In genomic region chr6:100674974-100675373, GRCm38 (mm10) we compare ENCODE assay signal across 10 mouse cellular contexts. TPM values are rescaled to one million over a fixed set of nuclear protein-coding genes. Genes with fewer than 3 reads are reported as not detected.
DNase-seq lines count a peak whose midpoint lies in the region; ATAC-seq and TF ChIP-seq lines count a peak whose summit lies in the region.
"Had no signal": no experiment of that assay in that cellular context is flagged by ENCODE, and none has a peak within 500 bp of the region (broad histone marks: within the 10 kb centered on the region; RNA-seq: fewer than 3 reads in every experiment).

No protein-coding gene starts in this region.

- DNase-seq in intestine, embryonic 14.5 days (ENCODE audit: low spot score): peak; percentile 57
- peak; percentile 68 for DNase-seq in 416B (ENCODE audit: low read depth)
- DNase-seq in embryonic facial prominence, embryonic 14.5 days (ENCODE audit: low spot score): peak; percentile 52
- DNase-seq in right cerebral cortex, postnatal 4 days: no peak
- no peak for DNase-seq in testis, postnatal 14 days (ENCODE audit: low spot score)
- DNase-seq: cerebellum, adult 11 months had no signal

- no peak overlapping the region for H3K27ac ChIP-seq in intestine, embryonic 14.5 days (ENCODE audit: low read depth)
- H3K27ac ChIP-seq in intestine, embryonic 15.5 days: no peak overlapping the region
- H3K27ac ChIP-seq in embryonic facial prominence, embryonic 14.5 days (replicated peaks; ENCODE audit: low read depth, low read length): no peak overlapping the region
- H3K27ac ChIP-seq: midbrain, embryonic 13.5 days had no signal

- no peak overlapping the region for H3K4me2 ChIP-seq in intestine, embryonic 14.5 days (ENCODE audit: low read length)
- H3K4me2 ChIP-seq in intestine, embryonic 15.5 days (replicated peaks): no peak overlapping the region
- no peak overlapping the region for H3K4me2 ChIP-seq in embryonic facial prominence, embryonic 14.5 days (ENCODE audit: low read depth, low read length)
- H3K4me2 ChIP-seq: midbrain, embryonic 13.5 days had no signal

- WGBS in intestine, embryonic 14.5 days: 23% methylated on average over 6 of the region's 6 CpGs
- WGBS in intestine, embryonic 15.5 days: 15% methylated on average over 6 of the region's 6 CpGs
- WGBS in embryonic facial prominence, embryonic 14.5 days: 27% methylated on average over 6 of the region's 6 CpGs

- ATAC-seq in intestine, embryonic 14.5 days (replicated peaks; ENCODE audit: low FRiP score, low TSS enrichment, low read depth): no peak
- ATAC-seq in intestine, embryonic 15.5 days: no peak
- ATAC-seq in embryonic facial prominence, embryonic 14.5 days (ENCODE audit: low read depth): no peak
- no peak for ATAC-seq in granulocyte monocyte progenitor cell, adult 5-6 weeks (replicated peaks; ENCODE audit: poor library complexity, severe bottlenecking)
- ATAC-seq: midbrain, embryonic 13.5 days had no signal

- H3K27me3 ChIP-seq in intestine, embryonic 14.5 days (replicated peaks; ENCODE audit: control insufficient read depth, insufficient read depth, low read length): no peaks in the 10 kb centered on the region
- H3K27me3 ChIP-seq in intestine, embryonic 15.5 days (replicated peaks): no peaks in the 10 kb centered on the region
- peaks cover 20% of the 10 kb centered on the region for H3K27me3 ChIP-seq in E14TG2a.4 (ENCODE audit: insufficient read depth, low read length)
- no peaks in the 10 kb centered on the region for H3K27me3 ChIP-seq in embryonic facial prominence, embryonic 14.5 days (replicated peaks; ENCODE audit: control insufficient read depth, insufficient read depth, low read length)

- H3K9me3 ChIP-seq in intestine, embryonic 14.5 days (ENCODE audit: control insufficient read depth, low read length): no peaks in the 10 kb centered on the region
- H3K9me3 ChIP-seq in intestine, embryonic 15.5 days: no peaks in the 10 kb centered on the region
- no peaks in the 10 kb centered on the region for H3K9me3 ChIP-seq in E14TG2a.4 (ENCODE audit: low read length)
- H3K9me3 ChIP-seq in embryonic facial prominence, embryonic 14.5 days (ENCODE audit: control insufficient read depth, low read length): no peaks in the 10 kb centered on the region
- H3K9me3 ChIP-seq: midbrain, embryonic 13.5 days had no signal

- no peak overlapping the region for H3K9ac ChIP-seq in intestine, embryonic 14.5 days (ENCODE audit: low read length)
- no peak overlapping the region for H3K9ac ChIP-seq in intestine, embryonic 15.5 days
- no peak overlapping the region for H3K9ac ChIP-seq in embryonic facial prominence, embryonic 14.5 days (ENCODE audit: low read depth, low read length)
- H3K9ac ChIP-seq: midbrain, embryonic 13.5 days had no signal

- peak; percentile 72 for TF ChIP-seq CTCF in E14TG2a.4 (conservative IDR thresholded peaks at IDR 0.05; ENCODE audit: low read length)

- no peak overlapping the region for H3K4me3 ChIP-seq in intestine, embryonic 14.5 days (ENCODE audit: low read depth, low read length)
- no peak overlapping the region for H3K4me3 ChIP-seq in intestine, embryonic 15.5 days (replicated peaks)
- H3K4me3 ChIP-seq in E14TG2a.4 (replicated peaks; ENCODE audit: low read length): no peak overlapping the region
- no peak overlapping the region for H3K4me3 ChIP-seq in embryonic facial prominence, embryonic 14.5 days (ENCODE audit: low read depth, low read length)
- H3K4me3 ChIP-seq: midbrain, embryonic 13.5 days had no signal

- peaks cover 14% of the 10 kb centered on the region for H3K4me1 ChIP-seq in intestine, embryonic 14.5 days (replicated peaks; ENCODE audit: control insufficient read depth, insufficient read depth, low read length)
- peaks cover 5% of the 10 kb centered on the region; the same call in 1 of the 2 replicates for H3K4me1 ChIP-seq in intestine, embryonic 15.5 days (replicated peaks)
- peaks cover 7% of the 10 kb centered on the region for H3K4me1 ChIP-seq in E14TG2a.4 (replicated peaks; ENCODE audit: low read depth, low read length)
- H3K4me1 ChIP-seq in embryonic facial prominence, embryonic 14.5 days (ENCODE audit: control insufficient read depth, insufficient read depth, low read length): peaks cover 4% of the 10 kb centered on the region; the same call in 1 of the 2 replicates

- no peaks in the 10 kb centered on the region for H3K36me3 ChIP-seq in intestine, embryonic 14.5 days (ENCODE audit: control insufficient read depth, insufficient read depth, low read length)
- H3K36me3 ChIP-seq in intestine, embryonic 15.5 days: no peaks in the 10 kb centered on the region
- H3K36me3 ChIP-seq in E14TG2a.4 (ENCODE audit: insufficient read depth, low read length): no peaks in the 10 kb centered on the region
- H3K36me3 ChIP-seq in embryonic facial prominence, embryonic 14.5 days (ENCODE audit: control insufficient read depth, insufficient read depth, low read length): no peaks in the 10 kb centered on the region
- H3K36me3 ChIP-seq: midbrain, embryonic 13.5 days had no signal

RNA-seq across cellular contexts. Expression of gene Shq1, which starts 4.0 kb away (rescaled TPM):
- 16.6 and 18.6 TPM in 2 replicates for polyA plus RNA-seq in intestine, embryonic 14.5 days (2014; fragmentation: Nextera tagmentation; extraction: Ambion mirVana)
- 16.8 and 18.2 TPM in 2 replicates for polyA plus RNA-seq in intestine, embryonic 15.5 days (2015; fragmentation: Nextera tagmentation; extraction: Ambion mirVana)
- polyA plus RNA-seq in embryonic facial prominence, embryonic 14.5 days (2014; fragmentation: Nextera tagmentation; extraction: Ambion mirVana): 12.5 and 14.2 TPM in 2 replicates
- 16.4 and 17.8 TPM in 2 replicates for total RNA-seq in granulocyte monocyte progenitor cell, adult 5-6 weeks (2014; fragmentation: Nextera tagmentation)
- 14.4 and 28.5 TPM in 2 replicates for total RNA-seq in granulocyte monocyte progenitor cell, adult 5-6 weeks (2017)

RNA-seq across cellular contexts. Expression of gene Gxylt2, which starts 29.6 kb away (rescaled TPM):
- 1.2 and 1.4 TPM in 2 replicates for polyA plus RNA-seq in intestine, embryonic 14.5 days (2014; fragmentation: Nextera tagmentation; extraction: Ambion mirVana)
- 0.87 and 1.1 TPM in 2 replicates for polyA plus RNA-seq in intestine, embryonic 15.5 days (2015; fragmentation: Nextera tagmentation; extraction: Ambion mirVana)
- 31.7 and 33.7 TPM in 2 replicates for polyA plus RNA-seq in embryonic facial prominence, embryonic 14.5 days (2014; fragmentation: Nextera tagmentation; extraction: Ambion mirVana)
- total RNA-seq in granulocyte monocyte progenitor cell, adult 5-6 weeks (2014; fragmentation: Nextera tagmentation): not detected in 2 replicates
- not detected in 2 replicates for total RNA-seq in granulocyte monocyte progenitor cell, adult 5-6 weeks (2017)

Comparison
In these comparisons a context has a peak if more than half of its experiments do, and no peak if none do; other contexts are left out.
1. DNase-seq: peak in intestine, embryonic 14.5 days (single experiment), 416B (single experiment) and embryonic facial prominence, embryonic 14.5 days (single experiment); none in right cerebral cortex, postnatal 4 days (single experiment) and testis, postnatal 14 days (single experiment).
2. RNA of gene Gxylt2, which starts 29.6 kb away (polyA plus RNA-seq): 31.7 to 33.7 TPM in embryonic facial prominence, embryonic 14.5 days; 1.2 to 1.4 TPM in intestine, embryonic 14.5 days and 0.87 to 1.1 TPM in intestine, embryonic 15.5 days; every median in the first group is over 10 times any median in the second.